Mouse (Mus musculus) hindbrain, embryonic 10.5 days (tissue): ENCODE measurements around the gene Amz1. TPM values are rescaled to one million over a fixed set of nuclear protein-coding genes. Genes with fewer than 3 reads are reported as not detected.

Experiments
- DNase-seq: peaks from one replicate; pipeline ENCODE4 v3.0.0-alpha.2; 2017; ENCODE audit warnings: low spot score
- H3K27ac ChIP-seq: fragments of 300-500 bp; sonication (generic); 2 replicates; pipeline ENCODE4 v1.5.1; 2016; ENCODE audit warnings: mild to moderate bottlenecking, moderate library complexity
- H3K27me3 ChIP-seq: fragments of 300-500 bp; sonication (generic); 2 replicates; pipeline ENCODE4 v1.6.1; 2016; ENCODE audit warnings: mild to moderate bottlenecking; ENCODE audit not compliant: poor library complexity, insufficient read depth, severe bottlenecking
- H3K36me3 ChIP-seq: fragments of 300-500 bp; sonication (generic); 2 replicates; pipeline ENCODE4 v1.6.1; 2016; ENCODE audit warnings: mild to moderate bottlenecking, moderate library complexity
- H3K4me1 ChIP-seq: fragments of 300-500 bp; sonication (generic); replicated peaks from 2 replicates; pipeline ENCODE4 v1.6.1; 2016; ENCODE audit warnings: mild to moderate bottlenecking
- H3K4me3 ChIP-seq: fragments of 300-500 bp; sonication (generic); 2 replicates; pipeline ENCODE4 v1.5.1; 2016; ENCODE audit warnings: mild to moderate bottlenecking, moderate library complexity
- H3K9me3 ChIP-seq: fragments of 300-500 bp; sonication (generic); 2 replicates; pipeline ENCODE4 v1.6.1; 2016; ENCODE audit warnings: mild to moderate bottlenecking, moderate library complexity
- WGBS: fragments of 180-500 bp; shearing (Covaris S2); methylation state at CpG from one replicate; pipeline ENCODE4 v1.1.7; 2016; 5-methylcytosine and 5-hydroxymethylcytosine counted together
- polyA plus RNA-seq: library from polyadenylated mRNA; unstranded; fragments of >200 nt; fragmentation: Nextera tagmentation; extraction: Ambion mirVana; gene quantifications from 2 replicates; pipeline ENCODE4 v1.2.1, GENCODE M21; 2016

The Amz1 gene
- polyA plus RNA-seq, 1 experiment from 2014 or later, result 1.5 TPM

DNA sequence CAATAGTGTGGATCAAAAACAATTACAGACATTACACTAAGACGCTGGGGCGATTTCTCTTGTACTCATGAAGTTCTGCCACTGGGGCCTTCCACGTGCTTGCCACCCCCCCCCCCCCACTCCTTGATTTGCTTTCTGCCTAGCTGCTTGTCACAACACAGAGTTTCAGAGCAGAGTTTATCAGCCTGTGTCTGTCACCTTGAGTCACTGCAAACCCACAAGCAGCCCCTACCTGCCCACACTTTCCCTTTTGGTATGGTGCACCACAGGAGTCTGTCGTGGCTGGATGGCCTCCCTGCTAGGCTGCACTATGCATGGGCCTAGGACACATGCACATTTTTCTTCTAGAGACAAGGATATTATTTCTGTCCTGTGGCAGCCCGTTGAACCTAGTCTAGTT, 74.8 kb downstream of the Amz1 start:
- H3K36me3 ChIP-seq, result no peaks in the 10 kb centered on the region; the same call in 1 of the 2 replicates
- peaks cover 31% of the 10 kb centered on the region for H3K4me1 ChIP-seq
- H3K27me3 ChIP-seq, result no peaks in the 10 kb centered on the region
- 80% methylated on average over 5 of the region's 5 CpGs for WGBS
- DNase-seq, result no peak
- H3K27ac ChIP-seq, result no peak overlapping the region
- H3K4me3 ChIP-seq, result no peak overlapping the region
- no peaks in the 10 kb centered on the region for H3K9me3 ChIP-seq

DNA sequence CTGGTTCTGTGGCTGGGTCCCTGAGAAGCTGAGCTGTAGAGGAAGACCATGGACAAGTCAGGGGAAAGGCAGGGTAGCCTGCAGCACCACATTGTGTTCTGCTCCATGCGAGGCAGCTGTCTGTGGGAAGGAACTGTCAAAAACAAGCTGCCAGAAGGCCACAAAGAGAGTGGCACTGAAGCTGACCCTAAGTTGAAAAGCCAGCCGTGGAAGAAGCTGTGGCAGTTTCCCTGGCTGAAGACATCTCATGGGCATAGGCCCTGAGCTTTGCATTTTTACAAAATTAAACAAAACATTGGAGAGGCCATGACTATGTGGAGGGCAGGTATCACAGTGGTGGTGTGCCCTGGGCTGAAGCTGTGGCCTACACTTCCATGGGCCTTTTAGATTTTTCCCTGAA, 75.3 kb downstream of the Amz1 start:
- no peak overlapping the region for H3K27ac ChIP-seq
- no peaks in the 10 kb centered on the region; the same call in 1 of the 2 replicates for H3K36me3 ChIP-seq
- DNase-seq, result no peak
- no peaks in the 10 kb centered on the region for H3K9me3 ChIP-seq
- no peaks in the 10 kb centered on the region for H3K27me3 ChIP-seq
- WGBS, result 46% methylated on average over 2 of the region's 2 CpGs
- H3K4me3 ChIP-seq, result no peak overlapping the region
- peaks cover 31% of the 10 kb centered on the region for H3K4me1 ChIP-seq

DNA sequence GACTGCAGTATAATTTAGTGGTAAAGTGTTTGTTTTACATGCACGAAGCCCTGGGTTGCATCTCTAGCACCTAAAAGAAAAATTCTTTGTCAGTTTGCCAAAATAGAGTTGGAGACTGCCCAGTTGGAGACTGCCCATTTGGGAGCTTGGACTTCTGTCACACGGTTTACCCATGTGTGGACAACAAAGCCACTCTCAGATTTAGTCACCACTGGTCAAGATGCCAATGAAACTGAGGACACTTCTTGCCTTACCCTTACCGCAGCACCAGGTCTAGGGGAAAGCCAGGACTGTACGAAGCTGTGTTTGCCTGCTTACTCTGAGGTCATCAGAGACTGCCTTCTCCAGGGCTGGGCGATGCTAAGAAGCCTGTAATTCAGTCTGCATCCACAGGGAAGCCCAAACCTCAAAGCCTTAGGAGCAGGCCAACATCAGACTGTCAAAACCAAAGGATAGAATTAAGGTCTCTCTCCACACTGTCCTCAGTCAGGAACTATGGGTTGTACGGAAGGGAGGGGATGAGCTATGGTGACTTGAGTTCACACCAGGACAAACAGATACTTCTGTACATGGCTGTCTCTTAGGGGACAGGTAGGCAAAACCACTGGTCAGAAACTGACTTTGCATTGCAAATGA, 76.5 kb downstream of the Amz1 start:
- 86% methylated on average over 6 of the region's 6 CpGs for WGBS

DNA sequence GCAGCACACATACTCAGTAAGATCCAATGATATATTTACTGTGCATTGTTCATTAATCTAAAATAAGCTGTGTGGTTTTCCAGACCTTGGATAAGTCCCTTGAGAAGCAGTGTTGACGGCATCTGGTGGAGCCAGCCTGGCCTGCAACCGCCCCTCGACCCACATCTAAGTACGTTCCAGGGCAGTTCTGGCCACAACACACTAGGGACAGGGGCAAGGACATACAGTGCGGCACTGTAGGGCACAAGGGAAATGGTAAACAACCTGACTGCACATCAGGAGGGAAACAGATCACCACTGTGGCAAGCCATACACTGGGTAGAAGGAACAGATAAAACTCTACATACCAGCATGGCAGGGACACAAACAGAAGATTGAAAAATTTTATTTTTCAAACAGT, 77.9 kb downstream of the Amz1 start:
- H3K9me3 ChIP-seq, result no peaks in the 10 kb centered on the region
- no peaks in the 10 kb centered on the region; the same call in 1 of the 2 replicates for H3K36me3 ChIP-seq
- no peaks in the 10 kb centered on the region for H3K27me3 ChIP-seq
- H3K4me3 ChIP-seq, result no peak overlapping the region
- no peak for DNase-seq
- peaks cover 22% of the 10 kb centered on the region for H3K4me1 ChIP-seq
- 87% methylated on average over 5 of the region's 5 CpGs for WGBS
- no peak overlapping the region for H3K27ac ChIP-seq

More for the DNA sequence above, 76.5 kb downstream of the Amz1 start:
- Histone ChIP-seq H3K9me3 (no peaks in the 10 kb centered on the region), H3K27ac (no peak overlapping the region), H3K4me3 (no peak overlapping the region), H3K36me3 (no peaks in the 10 kb centered on the region; the same call in 1 of the 2 replicates), H3K27me3 (no peaks in the 10 kb centered on the region), H3K4me1 (peaks cover 20% of the 10 kb centered on the region)
- DNase-seq, result no peak

GRCm38 (mm10) chr5:140806252-140806651, 82.3 kb downstream of the Amz1 start:
- H3K27ac ChIP-seq, result no peak overlapping the region
- 88% methylated on average over 2 of the region's 2 CpGs for WGBS

GRCm38 (mm10) chr5:140806939-140807338, 83.0 kb downstream of the Amz1 start:
- peaks cover 25% of the 10 kb centered on the region for H3K4me1 ChIP-seq
- H3K9me3 ChIP-seq, result no peaks in the 10 kb centered on the region
- no peak overlapping the region for H3K27ac ChIP-seq
- WGBS, result 58% methylated on average over 2 of the region's 2 CpGs
- no peak for DNase-seq
- no peaks in the 10 kb centered on the region; the same call in 1 of the 2 replicates for H3K36me3 ChIP-seq
- no peak overlapping the region for H3K4me3 ChIP-seq
- no peaks in the 10 kb centered on the region for H3K27me3 ChIP-seq

More at GRCm38 (mm10) chr5:140806252-140806651, 82.3 kb downstream of the Amz1 start:
- peaks cover 19% of the 10 kb centered on the region for H3K4me1 ChIP-seq
- no peaks in the 10 kb centered on the region for H3K27me3 ChIP-seq
- no peak overlapping the region for H3K4me3 ChIP-seq
- H3K9me3 ChIP-seq, result no peaks in the 10 kb centered on the region
- DNase-seq, result no peak
- no peaks in the 10 kb centered on the region; the same call in 1 of the 2 replicates for H3K36me3 ChIP-seq

Other genes with a start within 250 kb of the Amz1 start
- gene Chst12, start 218.6 kb upstream of the Amz1 start, polyA plus RNA-seq, result 15.7 and 18.8 TPM in 2 replicates
- not detected in 2 replicates for gene Grifin, start 159.1 kb upstream of the Amz1 start, polyA plus RNA-seq
- gene Lfng, start 116.8 kb upstream of the Amz1 start, polyA plus RNA-seq, result 40.9 and 51.2 TPM in 2 replicates
- gene Ttyh3, start 75.1 kb upstream of the Amz1 start, polyA plus RNA-seq, result 32.1 and 52.5 TPM in 2 replicates
- 24.5 and 29.1 TPM in 2 replicates for gene Iqce, start 21.7 kb upstream of the Amz1 start, polyA plus RNA-seq
- gene Brat1, start 19.1 kb upstream of the Amz1 start, polyA plus RNA-seq, result 24.6 and 25.1 TPM in 2 replicates
- 9.9 and 11.3 TPM in 2 replicates for gene Gna12, start 106.3 kb downstream of the Amz1 start, polyA plus RNA-seq